Mouse (Mus musculus): Measurements from ENCODE around the gene Vhl. TPM values are rescaled to one million over a fixed set of nuclear protein-coding genes. Genes with fewer than 3 reads are reported as not detected.

Gene Vhl
- polyA plus RNA-seq, 1 experiment: 55.1 TPM

GRCm38 (mm10) chr6:113600543-113601139, 23.1 kb upstream of the Vhl start, which contains the start of gene Fancd2os:
Gene Fancd2os (minus strand): TSS chr6:113600715.
- no peak within 1 kb of the TSS for H3K4me3 ChIP-seq (ENCODE audit: insufficient read depth, low read length)
- no peak for TF ChIP-seq POLR2A (IDR thresholded peaks at IDR 0.05; ENCODE audit: extremely low read depth, insufficient read depth, low read length)
- no peak for TF ChIP-seq CTCF (IDR thresholded peaks at IDR 0.05; ENCODE audit: extremely low read depth, insufficient read depth, low read length)

GRCm38 (mm10) chr6:113602821-113603220, 20.9 kb upstream of the Vhl start:
- no peak overlapping the region for H3K4me3 ChIP-seq (ENCODE audit: insufficient read depth, low read length)
- TF ChIP-seq POLR2A (IDR thresholded peaks at IDR 0.05; ENCODE audit: extremely low read depth, insufficient read depth, low read length) (no peak), CTCF (IDR thresholded peaks at IDR 0.05; ENCODE audit: extremely low read depth, insufficient read depth, low read length) (no peak)
- H3K27ac ChIP-seq (ENCODE audit: insufficient read depth, low read length): no peak overlapping the region
- H3K4me1 ChIP-seq (ENCODE audit: control insufficient read depth, insufficient read depth, low read length): peaks cover 5% of the 10 kb centered on the region; the same call in 1 of the 2 replicates

More at GRCm38 (mm10) chr6:113600543-113601139, 23.1 kb upstream of the Vhl start, which contains the start of gene Fancd2os:
- H3K4me1 ChIP-seq (ENCODE audit: control insufficient read depth, insufficient read depth, low read length): no peaks in the 10 kb centered on the region
- H3K27ac ChIP-seq (ENCODE audit: insufficient read depth, low read length): no peak within 1 kb of the TSS

- Histone ChIP-seq H3K4me1 (ENCODE audit: control insufficient read depth, insufficient read depth, low read length) (peaks cover 9% of the 10 kb centered on the region), H3K27ac (ENCODE audit: insufficient read depth, low read length) (peak overlapping the region; percentile 49; the same call in 1 of the 2 replicates), H3K4me3 (ENCODE audit: insufficient read depth, low read length) (peak overlapping the region; percentile 97)
- TF ChIP-seq CTCF (IDR thresholded peaks at IDR 0.05; ENCODE audit: extremely low read depth, insufficient read depth, low read length) (no peak), POLR2A (IDR thresholded peaks at IDR 0.05; ENCODE audit: extremely low read depth, insufficient read depth, low read length) (no peak)
These were observed 19.8 kb upstream of the Vhl start for GRCm38 (mm10) chr6:113603993-113604392.

GRCm38 (mm10) chr6:113604432-113605223, 19.1 kb upstream of the Vhl start, which contains the start of gene Brk1:
Gene Brk1 (plus strand): TSS chr6:113604772.
- Histone ChIP-seq H3K4me3 (ENCODE audit: insufficient read depth, low read length) (peak within 1 kb of the TSS; percentile 97), H3K27ac (ENCODE audit: insufficient read depth, low read length) (peak within 1 kb of the TSS; percentile 85), H3K4me1 (ENCODE audit: control insufficient read depth, insufficient read depth, low read length) (peaks cover 12% of the 10 kb centered on the region)
- TF ChIP-seq POLR2A (IDR thresholded peaks at IDR 0.05; ENCODE audit: extremely low read depth, insufficient read depth, low read length) (peak; percentile 48), CTCF (IDR thresholded peaks at IDR 0.05; ENCODE audit: extremely low read depth, insufficient read depth, low read length) (peak; percentile 15; the same call in 1 of the 2 replicates)

- Histone ChIP-seq H3K4me1 (ENCODE audit: control insufficient read depth, insufficient read depth, low read length) (peaks cover 13% of the 10 kb centered on the region), H3K27ac (ENCODE audit: insufficient read depth, low read length) (peak overlapping the region; percentile 85), H3K4me3 (ENCODE audit: insufficient read depth, low read length) (peak overlapping the region; percentile 97)
- TF ChIP-seq POLR2A (IDR thresholded peaks at IDR 0.05; ENCODE audit: extremely low read depth, insufficient read depth, low read length): no peak
- no peak for TF ChIP-seq CTCF (IDR thresholded peaks at IDR 0.05; ENCODE audit: extremely low read depth, insufficient read depth, low read length)
These were observed 18.6 kb upstream of the Vhl start for GRCm38 (mm10) chr6:113605224-113605545.

GRCm38 (mm10) chr6:113608871-113609270, 14.9 kb upstream of the Vhl start:
- peak overlapping the region; percentile 47 for H3K27ac ChIP-seq (ENCODE audit: insufficient read depth, low read length)
- no peak overlapping the region for H3K4me3 ChIP-seq (ENCODE audit: insufficient read depth, low read length)
- TF ChIP-seq POLR2A (IDR thresholded peaks at IDR 0.05; ENCODE audit: extremely low read depth, insufficient read depth, low read length) (no peak), CTCF (IDR thresholded peaks at IDR 0.05; ENCODE audit: extremely low read depth, insufficient read depth, low read length) (no peak)
- H3K4me1 ChIP-seq (ENCODE audit: control insufficient read depth, insufficient read depth, low read length): peaks cover 22% of the 10 kb centered on the region

GRCm38 (mm10) chr6:113609293-113609692, 14.5 kb upstream of the Vhl start:
- peak overlapping the region; percentile 47 for H3K27ac ChIP-seq (ENCODE audit: insufficient read depth, low read length)
- no peak for TF ChIP-seq CTCF (IDR thresholded peaks at IDR 0.05; ENCODE audit: extremely low read depth, insufficient read depth, low read length)
- TF ChIP-seq POLR2A (IDR thresholded peaks at IDR 0.05; ENCODE audit: extremely low read depth, insufficient read depth, low read length): no peak
- peaks cover 22% of the 10 kb centered on the region for H3K4me1 ChIP-seq (ENCODE audit: control insufficient read depth, insufficient read depth, low read length)
- no peak overlapping the region for H3K4me3 ChIP-seq (ENCODE audit: insufficient read depth, low read length)

- no peak for TF ChIP-seq CTCF (IDR thresholded peaks at IDR 0.05; ENCODE audit: extremely low read depth, insufficient read depth, low read length)
- no peak for TF ChIP-seq POLR2A (IDR thresholded peaks at IDR 0.05; ENCODE audit: extremely low read depth, insufficient read depth, low read length)
- peaks cover 19% of the 10 kb centered on the region for H3K4me1 ChIP-seq (ENCODE audit: control insufficient read depth, insufficient read depth, low read length)
- peak overlapping the region; percentile 88 for H3K27ac ChIP-seq (ENCODE audit: insufficient read depth, low read length)
- H3K4me3 ChIP-seq (ENCODE audit: insufficient read depth, low read length): no peak overlapping the region
These were observed 11.3 kb upstream of the Vhl start for GRCm38 (mm10) chr6:113612258-113612969.

- 0 out of 2 replicates have a peak overlapping the region, but pooled peaks have one; percentile 2 for H3K27ac ChIP-seq (ENCODE audit: insufficient read depth, low read length)
These were observed 9.6 kb upstream of the Vhl start for GRCm38 (mm10) chr6:113614152-113614551.

More at GRCm38 (mm10) chr6:113614152-113614551, 9.6 kb upstream of the Vhl start:
- Histone ChIP-seq H3K4me3 (ENCODE audit: insufficient read depth, low read length) (no peak overlapping the region), H3K4me1 (ENCODE audit: control insufficient read depth, insufficient read depth, low read length) (peaks cover 13% of the 10 kb centered on the region)
- TF ChIP-seq POLR2A (IDR thresholded peaks at IDR 0.05; ENCODE audit: extremely low read depth, insufficient read depth, low read length) (peak; percentile 28; the same call in 1 of the 2 replicates), CTCF (IDR thresholded peaks at IDR 0.05; ENCODE audit: extremely low read depth, insufficient read depth, low read length) (no peak)

Data from cortical plate, adult 2 months (tissue).